Mouse (Mus musculus) midbrain, postnatal 0 days (tissue): Measurements from ENCODE around the gene Clrn3. TPM values are rescaled to one million over a fixed set of nuclear protein-coding genes. Genes with fewer than 3 reads are reported as not detected.

Source experiments
- ATAC-seq: fragments of 200-750 bp; cut with Nextera tagmentation; 2 replicates; pipeline ENCODE4 v1.8.0; 2017; ENCODE audit warnings: moderate number of reproducible peaks, mild to moderate bottlenecking, moderate TSS enrichment, moderate library complexity; ENCODE audit not compliant: low FRiP score
- DNase-seq: peaks from one replicate; pipeline ENCODE4 v3.0.0-alpha.2; 2015; ENCODE audit warnings: low spot score
- H3K27ac ChIP-seq: fragments of 300-500 bp; sonication (generic); 2 replicates; pipeline ENCODE4 v1.5.1; 2014; ENCODE audit warnings: low read depth, mild to moderate bottlenecking, low read length, mixed read lengths
- H3K27me3 ChIP-seq: fragments of 300-500 bp; sonication (generic); 2 replicates; pipeline ENCODE4 v1.6.1; 2014; ENCODE audit warnings: low read length, control low read depth, mixed read lengths; ENCODE audit not compliant: insufficient read depth
- H3K36me3 ChIP-seq: fragments of 300-500 bp; sonication (generic); 2 replicates; pipeline ENCODE4 v1.6.1; 2014; ENCODE audit warnings: low read length, control low read depth, mixed read lengths; ENCODE audit not compliant: insufficient read depth
- H3K4me1 ChIP-seq: fragments of 300-500 bp; sonication (generic); 2 replicates; pipeline ENCODE4 v1.6.1; 2014; ENCODE audit warnings: mild to moderate bottlenecking, control low read depth, antibody characterized with exemption, low read length, mixed read lengths; ENCODE audit not compliant: insufficient read depth
- H3K4me2 ChIP-seq: fragments of 300-500 bp; sonication (generic); 2 replicates; pipeline ENCODE4 v1.6.1; 2014; ENCODE audit warnings: low read depth, mild to moderate bottlenecking, low read length, mixed read lengths; ENCODE audit not compliant: poor library complexity, severe bottlenecking
- H3K4me3 ChIP-seq: fragments of 300-500 bp; sonication (generic); 2 replicates; pipeline ENCODE4 v1.5.1; 2014; ENCODE audit warnings: low read depth, mild to moderate bottlenecking, low read length, moderate library complexity
- H3K9ac ChIP-seq: fragments of 300-500 bp; sonication (generic); replicated peaks from 2 replicates; pipeline ENCODE4 v1.6.1; 2014; ENCODE audit warnings: mild to moderate bottlenecking, low read length, moderate library complexity, mixed read lengths; ENCODE audit not compliant: poor library complexity, severe bottlenecking
- H3K9me3 ChIP-seq: fragments of 300-500 bp; sonication (generic); 2 replicates; pipeline ENCODE4 v1.6.1; 2016; ENCODE audit warnings: low read length, control low read depth
- CTCF ChIP-seq: IDR thresholded peaks from 2 replicates; pipeline ENCODE4 v1.5.1; 2016; ENCODE audit warnings: antibody characterized with exemption, mild to moderate bottlenecking
- WGBS: fragments of 180-500 bp; shearing (Covaris S2); extraction: QIAGEN DNeasy Blood & Tissue Kit; methylation state at CpG from one replicate; pipeline ENCODE4 v1.1.7; 2014; 5-methylcytosine and 5-hydroxymethylcytosine counted together
- polyA plus RNA-seq: library from polyadenylated mRNA; unstranded; fragments of >200 nt; fragmentation: Nextera tagmentation; extraction: Ambion mirVana; gene quantifications from 2 replicates; pipeline ENCODE4 v1.2.1, GENCODE M21; 2015
- total RNA-seq: library from RNA; depleted of rRNA; stranded (reverse); fragments of >200 nt; gene quantifications from 2 replicates; pipeline ENCODE4 v1.2.3, GENCODE M21; 2014

Clrn3 gene
- total and polyA plus RNA-seq, 2 experiments from 2014 or later: not detected

- no peak overlapping the region for H3K4me3 ChIP-seq
- TF ChIP-seq CTCF: no peak
- no peaks in the 10 kb centered on the region for H3K27me3 ChIP-seq
- H3K9me3 ChIP-seq: no peaks in the 10 kb centered on the region
- no peak for ATAC-seq
- no peak overlapping the region for H3K9ac ChIP-seq
- WGBS: 58% methylated on average over 1 of the region's 1 CpGs
- DNase-seq: no peak
- no peaks in the 10 kb centered on the region for H3K36me3 ChIP-seq
- no peak overlapping the region for H3K4me2 ChIP-seq
- H3K27ac ChIP-seq: no peak overlapping the region
- H3K4me1 ChIP-seq: 0 out of 2 replicates have a peak, but pooled peaks cover 2% of the 10 kb centered on the region
Observed at GRCm38 (mm10) chr7:135551547-135551946, 23.1 kb upstream of the Clrn3 start.

- no peak for TF ChIP-seq CTCF
- ATAC-seq (no peak), DNase-seq (peak; percentile 25)
- Histone ChIP-seq H3K27ac (no peak overlapping the region), H3K4me3 (no peak overlapping the region), H3K4me2 (no peak overlapping the region), H3K9me3 (no peaks in the 10 kb centered on the region), H3K27me3 (no peaks in the 10 kb centered on the region), H3K9ac (no peak overlapping the region), H3K4me1 (0 out of 2 replicates have a peak, but pooled peaks cover 2% of the 10 kb centered on the region), H3K36me3 (no peaks in the 10 kb centered on the region)
- WGBS: 72% methylated on average over 6 of the region's 6 CpGs
Observed at GRCm38 (mm10) chr7:135548434-135548833, 20.0 kb upstream of the Clrn3 start.

- Histone ChIP-seq H3K27me3 (no peaks in the 10 kb centered on the region), H3K4me2 (no peak overlapping the region), H3K4me1 (0 out of 2 replicates have a peak, but pooled peaks cover 1% of the 10 kb centered on the region), H3K27ac (no peak overlapping the region), H3K36me3 (no peaks in the 10 kb centered on the region), H3K9me3 (no peaks in the 10 kb centered on the region), H3K4me3 (no peak overlapping the region), H3K9ac (no peak overlapping the region)
- 55% methylated on average over 5 of the region's 5 CpGs for WGBS
- ATAC-seq (no peak), DNase-seq (no peak)
- TF ChIP-seq CTCF: no peak
Observed at GRCm38 (mm10) chr7:135546530-135546929, 18.1 kb upstream of the Clrn3 start.

GRCm38 (mm10) chr7:135545957-135546356 is 17.5 kb upstream of the Clrn3 start:
- no peak overlapping the region for H3K27ac ChIP-seq
- ATAC-seq (no peak), DNase-seq (no peak)
- H3K9ac ChIP-seq: no peak overlapping the region
- H3K4me1 ChIP-seq: no peaks in the 10 kb centered on the region
- TF ChIP-seq CTCF: no peak
- H3K27me3 ChIP-seq: no peaks in the 10 kb centered on the region
- no peaks in the 10 kb centered on the region for H3K36me3 ChIP-seq
- H3K4me2 ChIP-seq: no peak overlapping the region
- WGBS: 71% methylated on average over 7 of the region's 7 CpGs
- H3K4me3 ChIP-seq: no peak overlapping the region
- no peaks in the 10 kb centered on the region for H3K9me3 ChIP-seq

- Histone ChIP-seq H3K4me2 (no peak overlapping the region), H3K27me3 (no peaks in the 10 kb centered on the region), H3K27ac (no peak overlapping the region), H3K4me3 (no peak overlapping the region), H3K9me3 (no peaks in the 10 kb centered on the region), H3K9ac (no peak overlapping the region), H3K36me3 (no peaks in the 10 kb centered on the region), H3K4me1 (0 out of 2 replicates have a peak, but pooled peaks cover 4% of the 10 kb centered on the region)
- ATAC-seq: no peak
- 94% methylated on average over 6 of the region's 6 CpGs for WGBS
- no peak for TF ChIP-seq CTCF
- DNase-seq: no peak
Observed at GRCm38 (mm10) chr7:135544321-135544720, 15.9 kb upstream of the Clrn3 start.

- H3K27me3 ChIP-seq: no peaks in the 10 kb centered on the region
- no peaks in the 10 kb centered on the region for H3K36me3 ChIP-seq
- DNase-seq: no peak
- 48% methylated on average over 2 of the region's 3 CpGs for WGBS
- peaks cover 8% of the 10 kb centered on the region; the same call in 1 of the 2 replicates for H3K4me1 ChIP-seq
- no peaks in the 10 kb centered on the region for H3K9me3 ChIP-seq
- no peak overlapping the region for H3K4me2 ChIP-seq
- no peak overlapping the region for H3K9ac ChIP-seq
- H3K27ac ChIP-seq: no peak overlapping the region
- no peak for TF ChIP-seq CTCF
- no peak for ATAC-seq
- H3K4me3 ChIP-seq: no peak overlapping the region
Observed at GRCm38 (mm10) chr7:135543033-135543432, 14.6 kb upstream of the Clrn3 start.
